Mouse (Mus musculus) G1E-ER4 (cell line): ENCODE measurements around the gene Nav3. TPM values are rescaled to one million over a fixed set of nuclear protein-coding genes. Genes with fewer than 3 reads are reported as not detected.

ENCODE experiments used
- GATA1 ChIP-seq: IDR thresholded peaks from one replicate; pipeline ENCODE4 v1.8.0; 2012; ENCODE audit warnings: low read length, inconsistent platforms
- polyA plus RNA-seq: library from polyadenylated mRNA; stranded (reverse); fragments of >175 nt; gene quantifications from 2 replicates; pipeline ENCODE4 v1.2.3, GENCODE M21; 2012

Nav3 gene
- polyA plus RNA-seq, 1 experiment, result not detected

- no peak for TF ChIP-seq GATA1
Observed at GRCm38 (mm10) chr10:110290016-110290623, 165.9 kb downstream of the Nav3 start.

- TF ChIP-seq GATA1, result no peak
Observed at GRCm38 (mm10) chr10:110283879-110284278, 172.1 kb downstream of the Nav3 start.

DNA sequence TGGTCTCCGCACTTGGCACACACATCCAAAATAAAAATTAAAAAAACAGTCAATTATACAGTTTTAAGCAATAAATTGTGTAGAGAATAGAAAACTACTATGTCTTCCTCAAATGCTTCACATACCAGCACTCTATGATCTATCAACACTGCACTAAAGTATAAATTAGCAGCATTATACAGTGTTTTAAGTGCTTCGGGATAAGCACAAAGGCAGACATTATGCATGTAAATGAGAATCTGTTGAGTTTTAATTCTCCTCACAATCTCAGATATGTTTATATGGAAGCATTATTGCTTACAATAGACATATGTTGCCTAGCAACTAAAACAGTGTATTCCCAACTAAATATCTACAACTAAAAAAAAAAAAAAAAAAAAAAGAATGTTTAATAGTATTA is 183.2 kb downstream of the Nav3 start:
- TF ChIP-seq GATA1, result no peak

GRCm38 (mm10) chr10:110270561-110270960 is 185.4 kb downstream of the Nav3 start:
- no peak for TF ChIP-seq GATA1

- TF ChIP-seq GATA1, result no peak
Observed at GRCm38 (mm10) chr10:110242128-110242561, 213.9 kb downstream of the Nav3 start.

- no peak for TF ChIP-seq GATA1
Observed at GRCm38 (mm10) chr10:110240667-110241066, 215.3 kb downstream of the Nav3 start.

DNA sequence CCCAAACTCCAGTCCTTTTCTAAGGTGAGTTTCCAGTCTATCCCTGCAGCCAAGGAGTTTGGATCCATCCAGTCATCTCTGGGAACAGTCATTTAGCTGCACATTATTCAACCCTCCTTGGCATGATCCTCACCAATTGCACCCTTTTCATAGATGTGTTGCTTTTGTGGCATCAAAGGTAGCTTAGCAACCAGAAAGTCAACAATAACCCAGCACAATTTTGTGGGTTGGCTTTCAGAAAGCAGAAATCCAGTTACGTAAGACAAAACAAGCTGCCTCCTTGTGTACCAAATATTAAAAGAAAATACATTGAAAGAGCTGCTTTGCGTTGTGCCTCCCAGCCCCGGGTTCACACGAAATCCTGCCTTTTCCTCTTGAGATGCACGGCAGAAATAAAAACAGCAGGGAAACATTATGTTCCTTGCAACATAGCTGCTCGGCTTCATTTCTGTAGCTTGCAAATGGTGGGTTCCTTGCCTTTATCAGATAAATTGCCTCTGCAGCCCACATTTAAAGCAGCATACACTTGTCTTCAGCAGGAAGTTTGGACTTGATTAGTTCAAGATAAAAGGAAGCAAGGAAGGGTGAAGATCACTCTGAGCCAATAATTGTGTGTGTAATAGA is 222.6 kb downstream of the Nav3 start:
- TF ChIP-seq GATA1, result no peak

GRCm38 (mm10) chr10:110206411-110206810 is 249.6 kb downstream of the Nav3 start:
- TF ChIP-seq GATA1, result no peak

DNA sequence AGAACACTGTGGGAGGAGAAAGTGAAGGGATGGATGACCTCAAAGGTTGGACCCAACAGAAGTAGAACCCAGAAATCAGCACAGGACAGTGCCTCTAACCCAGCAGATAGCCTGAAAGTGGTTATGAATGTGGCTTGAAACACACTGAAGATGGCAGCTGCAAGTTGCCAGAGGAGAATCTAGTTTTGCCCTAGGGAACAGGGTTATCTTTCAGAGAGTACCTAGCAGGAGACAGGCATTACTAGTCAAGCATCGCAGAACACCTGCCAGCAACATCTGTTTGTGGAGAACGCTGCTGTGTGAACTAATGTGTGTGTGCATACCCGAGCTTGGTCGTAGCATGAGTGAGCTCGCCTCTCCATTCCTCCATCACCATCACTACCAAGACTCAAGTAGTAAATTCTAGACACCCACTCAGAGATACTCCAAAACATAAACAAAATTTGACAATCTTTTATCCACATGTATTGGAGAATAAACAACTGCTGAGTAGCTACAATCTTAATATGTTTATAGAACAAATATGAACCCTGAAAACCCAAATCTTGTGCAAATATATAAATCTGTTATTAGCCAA is 251.8 kb downstream of the Nav3 start:
- no peak for TF ChIP-seq GATA1

DNA sequence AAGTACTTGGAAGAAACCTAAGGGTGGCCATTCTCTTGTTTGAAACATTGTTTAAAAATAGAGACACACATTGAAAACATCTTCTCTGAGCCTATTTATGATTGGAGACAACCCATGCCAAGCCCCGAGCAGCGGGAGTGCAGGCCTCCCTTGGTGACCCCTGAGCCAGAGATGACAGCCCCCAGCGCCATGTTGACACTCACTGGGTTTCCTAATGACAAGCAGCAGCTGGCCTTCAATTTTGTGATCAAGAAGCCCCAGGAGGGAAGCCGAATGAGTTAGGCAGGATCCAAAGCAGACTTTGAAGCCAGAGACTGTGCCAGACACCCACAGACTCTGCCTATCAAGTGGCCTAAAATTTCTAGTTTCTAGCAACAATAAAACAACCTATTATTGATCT is 263.1 kb downstream of the Nav3 start:
- no peak for TF ChIP-seq GATA1

DNA sequence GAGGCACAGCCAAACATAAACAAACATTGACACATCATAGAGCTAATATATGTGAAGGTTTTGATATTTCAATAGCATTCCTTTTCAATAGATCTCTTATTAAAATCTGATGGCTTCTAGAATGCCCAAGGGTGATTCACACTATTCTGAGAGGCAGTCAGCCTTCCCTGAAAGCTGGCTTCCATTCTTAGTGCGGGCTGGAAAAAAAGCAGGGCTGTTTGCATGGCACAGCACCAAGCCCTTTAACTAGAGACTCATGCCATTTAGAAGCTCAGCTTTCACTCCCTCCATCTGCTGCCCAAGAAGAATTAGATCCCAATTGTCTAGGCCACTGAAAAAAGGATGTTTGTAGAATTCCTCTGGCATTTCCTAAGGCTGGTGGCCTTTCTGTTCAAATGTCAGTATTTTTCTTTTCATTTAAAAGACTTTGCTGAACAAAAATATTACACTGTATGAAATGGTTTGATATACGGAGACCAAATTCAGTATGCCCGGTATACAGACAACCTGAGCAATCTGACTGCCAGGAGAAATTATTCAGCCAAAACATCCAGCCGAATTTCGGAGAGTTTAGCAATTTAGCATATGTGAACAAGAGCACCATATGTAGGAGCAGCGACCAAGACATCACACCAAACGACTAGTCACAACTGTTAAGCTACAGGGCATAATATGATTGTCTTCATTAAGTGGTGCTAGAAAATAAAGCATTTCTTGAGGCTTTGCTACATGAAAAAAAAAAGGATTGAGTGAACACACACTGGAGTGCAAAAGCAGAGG is 263.8 kb downstream of the Nav3 start:
- no peak for TF ChIP-seq GATA1

DNA sequence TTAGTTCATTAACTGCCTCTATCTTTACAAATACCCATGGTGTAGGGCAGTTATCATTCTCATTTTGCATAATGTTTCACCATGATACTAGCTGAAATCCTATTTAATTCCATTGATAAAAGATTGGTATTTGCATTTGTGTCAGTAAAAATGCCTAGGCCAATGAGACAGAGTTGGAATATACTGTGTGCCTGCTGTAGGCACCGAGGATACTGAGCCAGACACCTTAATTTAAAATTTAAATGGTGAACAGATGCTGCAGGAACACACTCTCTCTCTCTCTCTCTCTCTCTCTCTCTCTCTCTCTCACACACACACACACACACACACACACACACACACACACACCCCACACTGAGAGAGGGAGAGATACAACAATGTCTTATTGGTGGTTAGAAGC is 269.8 kb downstream of the Nav3 start:
- no peak for TF ChIP-seq GATA1

DNA sequence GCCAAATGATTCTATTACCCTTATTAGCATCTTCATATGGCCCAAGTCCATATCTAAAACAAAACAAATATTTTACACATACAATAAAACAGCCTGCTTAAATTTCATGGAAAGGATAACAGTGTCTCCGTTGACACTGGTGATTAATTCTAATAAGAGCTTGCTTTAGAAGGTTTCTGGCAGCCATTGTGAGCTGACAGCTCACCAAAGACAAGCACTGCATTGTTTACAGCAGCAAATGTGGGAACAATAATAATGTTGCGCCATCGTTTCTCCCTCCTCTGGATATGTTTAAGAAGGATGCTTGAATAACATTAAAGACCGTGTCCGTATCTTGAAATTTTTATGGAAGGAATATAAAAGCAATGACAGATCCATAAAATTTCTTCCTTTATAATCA is 280.1 kb downstream of the Nav3 start:
- TF ChIP-seq GATA1, result no peak

GRCm38 (mm10) chr10:110169416-110169815 is 286.6 kb downstream of the Nav3 start:
- no peak for TF ChIP-seq GATA1

DNA sequence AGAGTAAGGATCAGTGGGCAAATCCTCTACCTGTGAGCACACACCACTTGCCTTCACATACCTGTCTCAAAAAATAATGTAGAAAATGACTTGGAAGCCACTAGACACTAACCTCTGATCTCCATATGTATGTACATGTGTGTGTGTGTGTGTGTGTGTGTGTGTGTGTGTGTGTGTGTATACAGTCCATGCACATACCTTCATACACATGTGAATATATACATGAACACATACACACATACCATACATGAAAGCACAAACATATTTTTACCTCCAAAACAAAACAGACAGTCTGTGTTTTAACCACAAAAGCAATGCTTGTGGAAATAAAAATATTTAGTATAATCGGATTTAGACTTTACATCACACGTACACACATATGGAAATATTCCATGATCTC is 287.1 kb downstream of the Nav3 start:
- no peak for TF ChIP-seq GATA1

DNA sequence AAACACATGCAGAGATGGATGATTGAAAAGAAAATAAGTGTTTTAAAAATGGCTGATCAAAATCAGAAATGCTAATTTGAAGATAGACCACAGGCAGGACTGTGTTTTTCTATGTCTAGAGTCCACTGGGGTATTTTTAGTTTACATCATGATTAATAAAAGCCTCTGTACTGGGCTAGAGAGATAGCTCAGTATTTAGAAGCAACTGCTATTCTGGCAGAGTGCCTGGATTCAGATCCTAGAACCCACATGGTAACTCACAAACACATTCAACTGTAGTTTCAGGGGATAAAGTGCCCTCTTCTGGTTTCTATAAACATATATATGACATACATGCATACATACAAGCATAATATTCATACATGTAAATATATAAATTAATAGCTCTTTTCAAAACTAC is 293.4 kb downstream of the Nav3 start:
- TF ChIP-seq GATA1, result no peak
